Mouse (Mus musculus) megakaryocyte, adult 5-6 weeks (primary cell): ENCODE measurements around the gene Spdye4a. TPM values are rescaled to one million over a fixed set of nuclear protein-coding genes. Genes with fewer than 3 reads are reported as not detected.

Experiments used
- ATAC-seq: 2 replicates; pipeline ENCODE4 v1.8.0; 2016; ENCODE audit warnings: mild to moderate bottlenecking, inconsistent platforms; ENCODE audit not compliant: poor library complexity, severe bottlenecking
- total RNA-seq, 2 experiments: library from RNA; stranded (forward) in 1 of 2; stranded (reverse) in 1 of 2; fragments of 153-499, 151-499 nt in 1 of 2; fragments of 221-1000, 200-1000 nt in 1 of 2; gene quantifications; 2 replicates each; pipeline versions ENCODE4 v1.2.3 to v1.2.4; 2015 to 2017

Spdye4a gene
- total RNA-seq (2015) (not detected in 2 replicates), total RNA-seq (2017) (not detected in 2 replicates)

- ATAC-seq: no peak
Observed at GRCm38 (mm10) chr5:143226790-143227189, at the start of gene Spdye4a. TSS of gene Spdye4a (minus strand) at chr5:143226890.

GRCm38 (mm10) chr5:143275761-143276160 lies 49.1 kb upstream of the Spdye4a start:
- ATAC-seq: no peak

GRCm38 (mm10) chr5:143272540-143273330 lies 46.0 kb upstream of the Spdye4a start:
- ATAC-seq: peak; percentile 20; the same call in 1 of the 2 replicates

GRCm38 (mm10) chr5:143272108-143272507 lies 45.4 kb upstream of the Spdye4a start:
- ATAC-seq: peak; percentile 25; the same call in 1 of the 2 replicates

GRCm38 (mm10) chr5:143271642-143272041 lies 45.0 kb upstream of the Spdye4a start:
- no peak for ATAC-seq

- peak; percentile 16; the same call in 1 of the 2 replicates for ATAC-seq
Observed at GRCm38 (mm10) chr5:143270151-143270519, 43.4 kb upstream of the Spdye4a start.

- ATAC-seq: peak; percentile 75
Observed at GRCm38 (mm10) chr5:143269363-143270150, 42.9 kb upstream of the Spdye4a start, which contains the start of gene Zfp316. TSS of gene Zfp316 (minus strand) at chr5:143270022.

- ATAC-seq: no peak
Observed at GRCm38 (mm10) chr5:143268985-143269362, 42.3 kb upstream of the Spdye4a start.

- no peak for ATAC-seq
Observed at GRCm38 (mm10) chr5:143266794-143267193, 40.1 kb upstream of the Spdye4a start.

- ATAC-seq: no peak
Observed at GRCm38 (mm10) chr5:143265409-143265808, 38.7 kb upstream of the Spdye4a start.

GRCm38 (mm10) chr5:143264689-143265088 lies 38.0 kb upstream of the Spdye4a start:
- ATAC-seq: no peak

GRCm38 (mm10) chr5:143261636-143262035 lies 34.9 kb upstream of the Spdye4a start:
- ATAC-seq: no peak

- no peak for ATAC-seq
Observed at GRCm38 (mm10) chr5:143255802-143256201, 29.1 kb upstream of the Spdye4a start.

GRCm38 (mm10) chr5:143255131-143255519 lies 28.4 kb upstream of the Spdye4a start:
- ATAC-seq: no peak

- no peak for ATAC-seq
Observed at GRCm38 (mm10) chr5:143254487-143255130, 27.9 kb upstream of the Spdye4a start.

- ATAC-seq: 0 out of 2 replicates have a peak, but pooled peaks have one; percentile 24
Observed at GRCm38 (mm10) chr5:143253881-143254486, 27.3 kb upstream of the Spdye4a start.

GRCm38 (mm10) chr5:143253186-143253880 lies 26.6 kb upstream of the Spdye4a start:
- ATAC-seq: no peak

GRCm38 (mm10) chr5:143252791-143253185 lies 26.1 kb upstream of the Spdye4a start:
- ATAC-seq: no peak

- ATAC-seq: no peak
Observed at GRCm38 (mm10) chr5:143252039-143252438, 25.3 kb upstream of the Spdye4a start.

- ATAC-seq: no peak
Observed at GRCm38 (mm10) chr5:143244926-143245325, 18.2 kb upstream of the Spdye4a start.
